ENCODE assay signal across 21 mouse cellular contexts in the genomic region with DNA sequence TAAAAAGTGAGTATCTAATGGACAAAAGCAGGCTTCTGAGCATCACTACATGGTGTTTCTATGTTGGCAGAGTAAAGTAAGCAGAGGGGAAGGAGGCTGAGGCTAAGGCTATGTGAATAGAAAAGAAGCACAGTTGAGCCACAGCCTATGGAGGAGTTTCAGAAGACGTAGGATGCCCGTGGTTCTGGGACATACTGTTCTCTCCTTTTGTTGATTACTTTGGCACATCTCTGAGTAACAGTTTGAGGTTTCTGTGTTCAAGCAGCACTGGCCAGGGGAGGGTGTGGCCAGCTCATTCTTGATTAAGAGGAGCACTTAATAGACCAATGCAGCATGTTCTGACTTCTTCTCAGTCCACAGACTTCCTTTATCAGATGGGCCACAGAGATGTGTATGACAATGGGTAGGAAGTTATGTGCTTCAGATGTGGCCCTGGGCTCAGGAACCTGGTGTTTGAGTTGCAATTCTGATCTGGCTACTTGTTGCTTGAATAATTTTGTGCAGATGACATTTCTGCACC.
"Had no signal": no experiment of that assay in that cellular context is flagged by ENCODE, and none has a peak within 500 bp of the region (broad histone marks: within the 10 kb centered on the region; RNA-seq: fewer than 3 reads in every experiment).

No protein-coding gene starts in this region.

- H3K36me3 ChIP-seq: limb, embryonic 10.5 days; limb, embryonic 13.5 days; liver, embryonic 13.5 days; neural tube, embryonic 13.5 days; stomach, embryonic 15.5 days had no signal

- DNase-seq: kidney, adult 2 months; kidney, postnatal 25 days; layer of hippocampus, postnatal 36 days; liver; liver, embryonic 13.5 days; lung, embryonic 14.5 days; midbrain, embryonic 14.5 days; retina, postnatal 1 day; right cerebral cortex, postnatal 25 days; spleen, adult 18-20 months; thymus, postnatal 25 days had no signal

- ATAC-seq: intestine, postnatal 0 days; lung, postnatal 0 days had no signal

- H3K4me3 ChIP-seq: layer of hippocampus, adult 2 months; left cerebral cortex, adult 2 months; limb, embryonic 10.5 days; limb, embryonic 13.5 days; liver, embryonic 13.5 days; megakaryocyte, embryonic 14.5 days; neural tube, embryonic 13.5 days; stomach, embryonic 15.5 days had no signal

- H3K4me2 ChIP-seq: limb, embryonic 13.5 days; liver, embryonic 13.5 days; lung, embryonic 14.5 days; midbrain, embryonic 11.5 days; neural tube, embryonic 13.5 days; stomach, embryonic 15.5 days had no signal
